Mouse (Mus musculus) cerebellum, postnatal 14 days (tissue): ENCODE data around the gene Il27ra.

ENCODE experiments used
- DNase-seq, 2 experiments: peaks; one replicate each; pipeline ENCODE4 v3.0.0; 2021; ENCODE audit warnings: mixed read lengths in 2 of 2

Gene Il27ra

GRCm38 (mm10) chr8:84042066-84042947 is at the start of gene Il27ra:
Il27ra (minus strand) TSS chr8:84042589.
- DNase-seq = peak; percentile 35 to 59

DNA sequence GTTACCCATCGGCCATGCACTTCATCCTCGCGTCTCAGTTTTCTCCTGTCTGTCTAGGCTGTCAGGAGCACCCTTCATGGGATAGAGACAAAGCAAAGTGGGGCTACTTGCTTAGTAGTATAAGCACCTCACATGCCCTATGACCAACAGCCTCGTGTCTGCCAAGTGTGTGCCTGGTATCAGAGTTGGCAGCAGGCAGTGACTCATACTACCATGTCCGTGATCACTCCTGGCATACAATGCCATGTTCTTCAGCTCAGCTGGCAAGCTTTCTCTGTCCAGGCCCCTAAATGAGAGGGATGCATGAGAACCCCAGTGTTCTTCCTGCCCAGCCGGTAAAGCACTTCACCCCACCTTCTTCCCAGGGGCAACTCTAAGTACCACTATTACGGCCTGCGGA is 48.2 kb upstream of the Il27ra start:
- DNase-seq = no peak

DNA sequence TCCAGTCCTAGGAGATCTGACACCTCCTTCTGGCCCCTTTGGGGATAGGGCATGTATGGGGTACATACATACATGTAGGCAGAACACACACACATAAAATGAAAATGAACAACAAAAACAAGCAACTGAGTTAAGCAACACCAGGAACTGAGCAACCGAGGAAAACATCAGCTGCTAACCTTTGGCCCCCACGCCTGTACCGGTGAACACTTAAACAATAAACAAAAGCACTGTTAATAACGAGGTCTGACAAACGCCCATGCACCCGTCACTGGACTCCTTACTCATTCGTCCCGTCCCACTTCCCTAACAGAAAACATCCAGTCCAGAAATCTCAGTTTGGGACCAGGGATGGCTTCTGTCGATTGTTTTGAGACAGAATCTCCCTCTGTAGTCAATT is 46.9 kb upstream of the Il27ra start:
- no peak for DNase-seq

DNA sequence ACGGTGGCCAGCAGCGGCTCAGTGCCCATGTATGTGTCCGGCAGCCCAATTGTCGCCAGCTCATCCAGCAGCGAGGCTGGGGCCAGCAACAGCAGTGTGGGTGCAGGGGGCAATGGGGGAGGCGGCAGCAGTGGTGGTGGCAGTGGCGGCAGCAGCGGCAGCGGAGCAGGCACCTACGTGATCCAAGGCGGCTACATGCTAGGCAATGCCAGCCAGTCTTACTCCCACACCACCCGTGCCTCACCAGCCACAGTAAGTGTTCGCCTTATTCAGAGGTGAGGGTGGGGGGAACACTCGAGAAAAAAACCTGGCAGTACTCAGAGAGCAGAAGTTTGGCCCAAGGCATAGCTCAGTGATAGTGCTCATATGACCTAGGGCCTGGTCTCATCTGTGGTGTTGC is 45.4 kb upstream of the Il27ra start:
- DNase-seq = no peak

- no peak for DNase-seq
Measured at GRCm38 (mm10) chr8:84087156-84087555, 44.8 kb upstream of the Il27ra start.

GRCm38 (mm10) chr8:84084341-84085115 is 42.1 kb upstream of the Il27ra start:
- no peak for DNase-seq

- peak in 1 of 2 experiments; percentile 38 for DNase-seq
Measured at GRCm38 (mm10) chr8:84083829-84084241, 41.4 kb upstream of the Il27ra start.

GRCm38 (mm10) chr8:84079206-84079605 is 36.8 kb upstream of the Il27ra start:
- no peak for DNase-seq

DNA sequence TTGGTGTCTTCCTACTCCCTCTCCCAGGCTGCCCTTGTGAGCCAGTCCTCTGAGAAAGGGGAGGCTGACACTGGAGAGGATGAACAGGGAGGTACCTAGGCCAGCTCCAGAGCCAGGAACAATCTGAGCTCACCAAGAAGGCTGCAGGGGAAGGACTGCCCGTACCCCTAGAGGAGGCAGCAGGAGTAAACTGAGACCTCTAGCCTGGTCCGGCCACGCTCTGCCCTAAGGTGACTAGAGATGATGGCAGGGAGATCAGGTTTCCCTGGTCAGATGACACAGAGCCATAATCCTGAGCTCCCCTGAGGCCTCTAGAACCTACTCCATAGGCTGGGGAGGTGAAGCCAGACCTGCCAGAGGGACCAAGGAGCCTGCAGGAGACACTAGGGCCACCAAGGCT is 34.5 kb upstream of the Il27ra start:
- DNase-seq = no peak

- no peak for DNase-seq
Measured at GRCm38 (mm10) chr8:84076412-84076811, 34.0 kb upstream of the Il27ra start.

- no peak for DNase-seq
Measured at GRCm38 (mm10) chr8:84073230-84073976, 31.0 kb upstream of the Il27ra start.

GRCm38 (mm10) chr8:84072321-84072720 is 29.9 kb upstream of the Il27ra start:
- no peak for DNase-seq

- no peak for DNase-seq
Measured at GRCm38 (mm10) chr8:84071921-84072320, 29.5 kb upstream of the Il27ra start.

GRCm38 (mm10) chr8:84070667-84071066 is 28.3 kb upstream of the Il27ra start:
- no peak for DNase-seq

GRCm38 (mm10) chr8:84070241-84070640 is 27.9 kb upstream of the Il27ra start:
- DNase-seq = no peak

DNA sequence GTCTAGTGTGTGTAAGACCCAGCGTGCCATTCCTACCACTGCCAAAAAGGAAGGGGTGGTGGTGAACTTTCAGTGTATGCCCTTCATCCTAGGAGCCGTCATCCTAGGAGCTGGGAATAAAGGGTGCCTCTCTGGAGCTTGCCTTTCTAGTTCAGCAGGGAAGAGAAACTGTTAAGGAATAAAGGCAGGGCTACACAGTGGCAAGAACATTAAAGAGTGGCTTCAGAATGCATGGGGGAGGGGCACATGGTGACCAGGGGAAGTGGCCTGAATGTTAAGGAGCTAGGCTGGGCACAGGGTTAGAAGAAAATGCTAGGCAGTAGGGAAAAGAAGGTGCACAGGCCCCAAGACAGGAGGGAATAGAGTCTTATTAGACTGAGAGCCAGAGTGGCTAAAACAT is 27.4 kb upstream of the Il27ra start:
- DNase-seq = no peak

DNA sequence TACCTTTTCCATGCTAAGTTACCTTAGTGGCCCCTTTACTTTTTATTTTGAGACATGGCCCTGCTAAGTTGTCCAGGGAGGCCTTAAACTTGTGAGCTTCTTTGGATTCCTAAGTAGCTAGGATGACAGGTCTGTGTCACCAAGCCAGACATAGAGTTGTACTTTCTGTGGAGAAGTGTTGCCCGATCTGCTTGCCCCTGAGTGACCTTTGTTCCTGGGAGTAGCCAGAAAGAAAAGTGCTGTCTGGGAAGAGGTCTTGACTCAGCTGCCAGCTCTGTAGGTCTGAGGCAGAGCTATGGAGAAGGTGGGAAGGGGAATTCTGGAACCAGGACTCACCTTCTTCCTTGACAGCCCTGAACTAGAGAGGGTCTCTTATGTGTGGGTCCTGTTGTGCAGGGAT is 26.8 kb upstream of the Il27ra start:
- DNase-seq = no peak

DNA sequence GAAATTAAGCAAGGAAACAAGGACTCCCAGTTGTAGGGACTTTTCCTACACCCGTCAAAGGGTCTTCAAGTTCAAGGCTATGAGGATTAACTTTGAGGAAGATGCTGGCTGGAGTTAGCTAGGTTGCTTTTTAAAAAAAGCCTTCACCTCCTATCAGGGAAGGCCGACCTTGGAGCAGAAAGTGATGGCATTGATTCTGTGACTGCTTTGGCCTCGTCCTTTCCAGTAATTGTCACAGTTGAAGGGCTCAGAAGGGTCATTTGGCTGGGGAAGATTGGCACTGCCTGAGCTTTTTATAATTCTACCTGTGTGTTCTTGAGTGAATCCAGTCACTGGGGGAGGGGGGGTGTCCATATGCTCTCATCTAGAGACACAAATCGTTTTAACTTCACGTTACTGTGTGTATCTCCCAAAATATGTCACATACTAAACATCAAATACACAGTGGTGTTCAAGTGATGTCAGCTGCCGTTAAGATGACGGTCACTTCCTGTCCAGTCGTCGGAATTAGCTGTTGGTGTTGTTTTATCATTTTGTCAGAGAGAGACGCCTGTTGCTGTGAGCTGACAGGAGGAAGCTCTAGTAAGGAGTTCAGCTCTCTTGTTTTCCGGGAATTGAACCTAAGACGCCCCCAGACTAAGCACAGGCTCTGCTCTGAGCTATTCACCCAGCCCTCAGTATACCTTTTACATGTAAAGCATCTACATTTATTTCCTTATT is 26.1 kb upstream of the Il27ra start:
- DNase-seq = no peak

DNA sequence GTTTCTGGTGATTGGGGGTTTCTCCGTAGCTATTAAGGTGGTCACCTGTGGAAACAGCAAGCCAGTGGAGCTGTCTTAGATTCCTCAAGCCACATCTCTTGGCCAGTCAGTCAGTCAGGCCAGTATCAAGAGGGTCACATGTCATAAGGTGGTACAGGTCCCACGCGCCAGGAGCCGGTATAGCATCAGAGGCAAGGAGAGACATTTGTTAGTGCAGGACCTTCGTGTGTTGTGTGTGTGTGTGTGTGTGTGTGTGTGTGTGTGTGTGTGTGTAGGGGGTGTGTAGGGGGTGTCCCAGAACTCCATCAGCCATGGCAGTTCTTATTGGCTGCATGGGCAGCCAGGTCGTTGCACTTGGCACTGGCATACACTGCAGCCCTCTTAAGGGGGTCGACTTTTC is 25.5 kb upstream of the Il27ra start:
- no peak for DNase-seq

- peak; percentile 97 for DNase-seq
Measured at GRCm38 (mm10) chr8:84067047-84067573, 24.7 kb upstream of the Il27ra start.

DNA sequence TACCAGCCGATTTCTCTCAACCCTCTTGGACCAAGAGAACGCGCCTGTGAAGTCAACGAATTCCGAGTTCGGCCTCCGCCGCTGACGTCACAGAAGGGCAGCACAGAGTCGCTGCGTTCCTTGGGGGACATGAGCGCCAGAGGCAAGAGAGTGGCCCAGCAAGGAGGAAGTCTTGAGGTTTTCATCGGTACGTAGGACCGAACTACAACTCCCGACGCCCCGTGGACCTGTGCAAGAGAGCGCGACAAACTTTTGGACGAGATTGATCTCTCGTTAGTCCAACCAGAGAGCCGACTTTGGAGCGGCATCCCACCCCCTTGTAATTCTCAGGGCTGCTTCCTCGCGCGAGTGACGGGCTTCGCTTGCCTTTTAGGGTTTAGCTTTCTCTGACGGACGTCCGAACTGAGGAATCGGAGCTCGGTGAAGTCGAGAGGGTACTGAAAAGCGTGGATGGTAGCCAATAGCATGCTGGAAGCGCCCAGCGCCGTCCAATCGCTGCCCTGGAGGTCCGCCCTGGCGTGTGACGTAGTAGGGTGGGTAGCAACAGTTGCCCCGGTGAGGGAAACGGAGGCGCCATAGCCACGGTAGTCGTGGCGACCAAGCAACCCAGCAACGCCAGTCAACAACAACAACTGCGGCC is 24.0 kb upstream of the Il27ra start, which contains the start of gene Rfx1:
TSS of gene Rfx1 (plus strand) at position 544 of the 640 bp plus-strand sequence.
- DNase-seq = peak; percentile 98 to 99
